Mouse (Mus musculus) kidney, adult 2 months (tissue): ENCODE data around the gene Amacr.

Source experiments
- CTCF ChIP-seq: fragments of 200-500 bp; conservative IDR thresholded peaks from 2 replicates; pipeline ENCODE4 v1.5.1; 2011; ENCODE audit warnings: low read depth, mild to moderate bottlenecking, control low read depth, low read length, moderate library complexity, mixed read lengths; ENCODE audit not compliant: insufficient read depth, insufficient read length
- POLR2A ChIP-seq: fragments of 200-500 bp; IDR thresholded peaks from one replicate; pipeline ENCODE4 v1.6.1; 2011; ENCODE audit warnings: low read depth, low read length, control low read depth

GRCm38 (mm10) chr15:10962601-10963000, 19.0 kb upstream of the Amacr start:
- TF ChIP-seq CTCF: no peak
- TF ChIP-seq POLR2A: no peak
